Mouse (Mus musculus) midbrain, embryonic 10.5 days (tissue): ENCODE measurements at regions not wholly inside any gene's neighbourhood (a gene's known extent, or its start where the extent isn't known, plus 50 kb on each side); places are given as distances from the start of the nearest gene placed in this dataset.
A peak's percentile ranks its signal among the peaks of the same experiment; 100 is the strongest.

Source experiments
- DNase-seq: peaks from one replicate; pipeline ENCODE4 v3.0.0-alpha.2; 2017; ENCODE audit warnings: low spot score
- H3K27ac ChIP-seq: fragments of 300-500 bp; sonication (generic); replicated peaks from 2 replicates; pipeline ENCODE4 v1.5.1; 2016; ENCODE audit warnings: mild to moderate bottlenecking
- H3K27me3 ChIP-seq: fragments of 300-500 bp; sonication (generic); 2 replicates; pipeline ENCODE4 v1.6.1; 2016; ENCODE audit warnings: low read depth, mild to moderate bottlenecking; ENCODE audit not compliant: poor library complexity, severe bottlenecking
- H3K36me3 ChIP-seq: fragments of 300-500 bp; sonication (generic); 2 replicates; pipeline ENCODE4 v1.6.1; 2016; ENCODE audit warnings: mild to moderate bottlenecking, moderate library complexity
- H3K4me1 ChIP-seq: fragments of 300-500 bp; sonication (generic); 2 replicates; pipeline ENCODE4 v1.6.1; 2016
- H3K4me3 ChIP-seq: fragments of 300-500 bp; sonication (generic); 2 replicates; pipeline ENCODE4 v1.5.1; 2016; ENCODE audit warnings: mild to moderate bottlenecking, moderate library complexity
- H3K9me3 ChIP-seq: fragments of 300-500 bp; sonication (generic); replicated peaks from 2 replicates; pipeline ENCODE4 v1.6.1; 2016; ENCODE audit warnings: mild to moderate bottlenecking
- WGBS: fragments of 180-500 bp; shearing (Covaris S2); methylation state at CpG from one replicate; pipeline ENCODE4 v1.1.7; 2016; 5-methylcytosine and 5-hydroxymethylcytosine counted together

DNA sequence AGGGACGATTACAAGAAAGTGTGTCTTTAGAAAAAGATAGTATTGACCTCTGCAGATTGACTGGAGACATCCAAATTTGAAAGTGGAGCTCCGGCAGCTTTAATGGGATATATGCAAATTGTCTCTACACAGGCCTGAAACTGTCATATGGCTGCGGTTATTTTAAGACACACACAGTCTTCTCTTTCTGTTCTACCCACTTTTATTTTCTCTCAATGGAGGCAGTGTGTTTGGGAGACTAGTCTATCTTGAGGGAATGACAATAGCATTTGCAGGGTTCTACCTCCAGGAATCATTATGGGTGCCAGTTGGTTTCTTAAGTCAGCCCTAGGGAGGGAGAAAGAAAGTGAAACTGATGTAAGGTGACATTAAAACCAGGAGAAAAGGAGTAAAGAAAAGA is 434.2 kb upstream of the Adgrl4 start:
- Histone ChIP-seq H3K9me3 (no peaks in the 10 kb centered on the region), H3K27ac (no peak overlapping the region), H3K36me3 (no peaks in the 10 kb centered on the region), H3K4me1 (peaks cover 7% of the 10 kb centered on the region), H3K4me3 (no peak overlapping the region), H3K27me3 (no peaks in the 10 kb centered on the region)
- no peak for DNase-seq
- WGBS: 85% methylated on average over 3 of the region's 3 CpGs

DNA sequence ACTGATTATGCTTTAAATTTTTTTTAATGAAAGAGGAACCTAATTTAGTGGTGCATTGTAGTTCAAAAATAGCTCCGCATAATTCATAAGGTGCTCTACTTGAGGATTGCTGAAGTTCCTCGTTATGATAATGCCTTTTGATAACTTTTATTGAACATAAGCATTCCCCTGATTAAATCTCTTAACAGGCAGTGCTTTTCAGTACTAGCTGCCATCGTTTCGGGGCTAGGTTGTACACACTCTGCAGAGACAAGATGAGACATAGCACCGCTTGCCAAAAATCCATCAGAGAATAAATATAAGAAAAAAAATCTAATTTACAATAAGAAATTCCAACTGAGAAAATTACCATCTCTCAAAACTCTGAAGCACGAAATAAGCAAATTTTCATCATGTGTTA is 433.7 kb upstream of the Adgrl4 start:
- Histone ChIP-seq H3K36me3 (no peaks in the 10 kb centered on the region), H3K27ac (no peak overlapping the region), H3K9me3 (no peaks in the 10 kb centered on the region), H3K27me3 (no peaks in the 10 kb centered on the region), H3K4me3 (no peak overlapping the region), H3K4me1 (peaks cover 7% of the 10 kb centered on the region)
- 89% methylated on average over 6 of the region's 6 CpGs for WGBS
- no peak for DNase-seq

- H3K9me3 ChIP-seq: no peaks in the 10 kb centered on the region
- no peak for DNase-seq
- no peaks in the 10 kb centered on the region for H3K36me3 ChIP-seq
- WGBS: 73% methylated on average over 3 of the region's 3 CpGs
- H3K27ac ChIP-seq: no peak overlapping the region
- no peak overlapping the region for H3K4me3 ChIP-seq
- H3K27me3 ChIP-seq: no peaks in the 10 kb centered on the region
- H3K4me1 ChIP-seq: no peaks in the 10 kb centered on the region
Observed at GRCm38 (mm10) chr3:151020014-151020413, 417.7 kb upstream of the Adgrl4 start.

- DNase-seq: no peak
- Histone ChIP-seq H3K4me1 (no peaks in the 10 kb centered on the region), H3K27me3 (no peaks in the 10 kb centered on the region), H3K27ac (no peak overlapping the region), H3K9me3 (no peaks in the 10 kb centered on the region), H3K36me3 (no peaks in the 10 kb centered on the region), H3K4me3 (no peak overlapping the region)
- WGBS: 88% methylated on average over 3 of the region's 3 CpGs
Observed at GRCm38 (mm10) chr3:151057491-151057890, 380.2 kb upstream of the Adgrl4 start.

GRCm38 (mm10) chr3:151072322-151072721 is 365.4 kb upstream of the Adgrl4 start:
- no peak overlapping the region for H3K27ac ChIP-seq
- DNase-seq: no peak
- H3K36me3 ChIP-seq: no peaks in the 10 kb centered on the region
- peaks cover 4% of the 10 kb centered on the region; the same call in 1 of the 2 replicates for H3K4me1 ChIP-seq
- no peaks in the 10 kb centered on the region for H3K9me3 ChIP-seq
- H3K4me3 ChIP-seq: no peak overlapping the region
- no peaks in the 10 kb centered on the region for H3K27me3 ChIP-seq

DNA sequence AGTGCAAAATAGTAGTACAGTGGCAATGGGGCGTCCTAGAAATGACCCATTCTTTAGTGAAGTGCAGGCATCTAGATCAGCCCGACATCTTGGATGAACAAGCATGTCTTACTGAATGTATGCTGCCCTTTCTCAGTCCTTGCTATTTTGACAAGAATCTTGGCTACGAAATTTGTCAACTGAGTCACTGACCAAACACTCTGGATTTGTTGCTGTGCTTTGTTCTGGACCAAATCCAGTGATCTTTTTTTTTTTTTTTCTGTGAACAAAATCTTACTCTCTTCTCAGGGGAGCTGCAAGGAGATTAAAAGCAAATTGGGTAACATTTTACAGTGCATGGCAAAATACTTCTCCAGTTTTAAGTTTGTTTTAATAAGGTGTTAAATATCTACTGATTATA is 320.9 kb upstream of the Adgrl4 start:
- WGBS: 70% methylated on average over 3 of the region's 3 CpGs

GRCm38 (mm10) chr3:151117583-151118041 is 320.1 kb upstream of the Adgrl4 start:
- DNase-seq: peak; percentile 28
- H3K27me3 ChIP-seq: peaks cover 56% of the 10 kb centered on the region
- no peaks in the 10 kb centered on the region for H3K36me3 ChIP-seq
- no peak overlapping the region for H3K27ac ChIP-seq
- peaks cover 13% of the 10 kb centered on the region for H3K4me1 ChIP-seq
- H3K9me3 ChIP-seq: no peaks in the 10 kb centered on the region
- WGBS: 68% methylated on average over 3 of the region's 3 CpGs
- H3K4me3 ChIP-seq: no peak overlapping the region

More for the DNA sequence above, 320.9 kb upstream of the Adgrl4 start:
- Histone ChIP-seq H3K27me3 (peaks cover 64% of the 10 kb centered on the region), H3K4me1 (peaks cover 13% of the 10 kb centered on the region), H3K36me3 (no peaks in the 10 kb centered on the region), H3K9me3 (no peaks in the 10 kb centered on the region), H3K27ac (no peak overlapping the region), H3K4me3 (no peak overlapping the region)
- DNase-seq: no peak

- H3K27me3 ChIP-seq: peaks cover 23% of the 10 kb centered on the region
- no peaks in the 10 kb centered on the region for H3K36me3 ChIP-seq
- no peak for DNase-seq
- WGBS: 74% methylated on average over 5 of the region's 5 CpGs
- H3K4me1 ChIP-seq: 0 out of 2 replicates have a peak, but pooled peaks cover 3% of the 10 kb centered on the region
- no peak overlapping the region for H3K4me3 ChIP-seq
- H3K9me3 ChIP-seq: no peaks in the 10 kb centered on the region
- H3K27ac ChIP-seq: no peak overlapping the region
Observed at GRCm38 (mm10) chr3:151124131-151124530, 313.6 kb upstream of the Adgrl4 start.

DNA sequence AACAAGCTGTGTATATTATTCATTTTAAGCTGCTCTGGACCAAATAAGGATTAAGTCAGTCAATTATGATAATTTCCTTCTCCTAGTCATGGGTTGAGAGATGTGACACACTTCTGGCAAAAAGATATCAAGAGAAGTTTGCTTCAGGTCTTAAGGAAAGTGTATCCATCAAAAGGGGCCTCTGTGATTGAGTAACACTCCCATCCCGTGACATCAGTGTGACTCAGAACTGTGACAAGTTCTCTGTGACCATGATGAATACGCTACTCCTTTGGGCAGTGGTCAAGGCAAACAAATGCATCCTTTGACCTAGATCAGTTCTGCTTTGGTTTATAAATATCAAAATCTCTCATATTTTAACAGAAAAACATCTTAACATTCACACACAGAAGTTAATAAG is 290.8 kb upstream of the Adgrl4 start:
- Histone ChIP-seq H3K27me3 (no peaks in the 10 kb centered on the region), H3K36me3 (no peaks in the 10 kb centered on the region), H3K4me3 (no peak overlapping the region), H3K27ac (no peak overlapping the region), H3K4me1 (no peaks in the 10 kb centered on the region), H3K9me3 (no peaks in the 10 kb centered on the region)
- DNase-seq: no peak
- 92% methylated on average over 2 of the region's 2 CpGs for WGBS

GRCm38 (mm10) chr3:151153340-151153739 is 284.3 kb upstream of the Adgrl4 start:
- H3K4me3 ChIP-seq: no peak overlapping the region
- no peaks in the 10 kb centered on the region for H3K4me1 ChIP-seq
- no peak overlapping the region for H3K27ac ChIP-seq
- no peaks in the 10 kb centered on the region for H3K27me3 ChIP-seq
- no peaks in the 10 kb centered on the region for H3K9me3 ChIP-seq
- no peaks in the 10 kb centered on the region for H3K36me3 ChIP-seq
- 17% methylated on average over 4 of the region's 4 CpGs for WGBS
- DNase-seq: no peak

- no peaks in the 10 kb centered on the region for H3K27me3 ChIP-seq
- H3K9me3 ChIP-seq: no peaks in the 10 kb centered on the region
- no peak overlapping the region for H3K27ac ChIP-seq
- H3K36me3 ChIP-seq: no peaks in the 10 kb centered on the region
- no peaks in the 10 kb centered on the region for H3K4me1 ChIP-seq
- 94% methylated on average over 1 of the region's 1 CpGs for WGBS
- DNase-seq: no peak
- no peak overlapping the region for H3K4me3 ChIP-seq
Observed at GRCm38 (mm10) chr3:151160516-151160915, 277.2 kb upstream of the Adgrl4 start.

- 69% methylated on average over 2 of the region's 2 CpGs for WGBS
- Histone ChIP-seq H3K27ac (no peak overlapping the region), H3K9me3 (no peaks in the 10 kb centered on the region), H3K4me1 (no peaks in the 10 kb centered on the region), H3K36me3 (no peaks in the 10 kb centered on the region), H3K4me3 (no peak overlapping the region), H3K27me3 (no peaks in the 10 kb centered on the region)
- DNase-seq: no peak
Observed at GRCm38 (mm10) chr3:151182132-151182531, 255.6 kb upstream of the Adgrl4 start.

DNA sequence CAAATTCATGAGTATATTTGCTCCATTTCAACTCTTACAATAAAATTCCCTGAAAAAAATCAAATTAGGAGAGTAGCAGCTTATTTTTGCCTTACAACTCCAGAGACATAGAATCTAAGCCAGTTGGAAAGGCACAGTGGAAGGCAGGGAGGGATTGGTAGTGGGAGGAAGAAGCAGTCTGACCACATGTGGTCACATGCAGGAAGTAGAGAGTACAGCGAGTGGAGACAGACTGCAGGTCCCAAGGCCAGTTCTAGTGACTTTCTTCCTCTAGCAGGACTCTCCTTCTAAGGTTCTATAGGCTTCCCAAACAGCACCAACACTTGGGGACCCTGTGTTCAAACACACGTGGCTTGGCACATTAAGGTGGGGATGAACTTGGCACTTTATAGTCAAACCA is 245.6 kb upstream of the Adgrl4 start:
- Histone ChIP-seq H3K9me3 (no peaks in the 10 kb centered on the region), H3K27me3 (no peaks in the 10 kb centered on the region), H3K27ac (no peak overlapping the region), H3K4me1 (no peaks in the 10 kb centered on the region), H3K36me3 (no peaks in the 10 kb centered on the region), H3K4me3 (no peak overlapping the region)
- no peak for DNase-seq
- 86% methylated on average over 2 of the region's 2 CpGs for WGBS

DNA sequence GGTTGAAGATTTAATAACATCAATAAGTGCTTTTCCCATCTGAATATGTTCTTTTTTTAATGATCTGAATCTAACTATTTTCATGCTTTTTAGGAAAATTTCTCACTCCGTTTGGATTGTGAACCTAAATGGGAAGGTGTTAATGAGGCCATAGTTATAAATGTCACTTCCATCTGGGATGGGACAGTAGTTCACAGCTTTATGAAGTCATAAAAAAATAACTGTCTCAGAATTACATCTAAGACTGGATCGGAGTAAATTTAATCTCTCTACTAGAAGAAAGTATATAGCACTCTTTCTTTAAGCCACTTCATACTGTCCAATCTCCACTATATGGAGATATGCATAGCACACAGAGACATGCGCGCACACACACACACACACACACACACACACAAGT is 226.7 kb upstream of the Adgrl4 start:
- Histone ChIP-seq H3K4me3 (no peak overlapping the region), H3K9me3 (no peaks in the 10 kb centered on the region), H3K4me1 (no peaks in the 10 kb centered on the region), H3K27ac (no peak overlapping the region), H3K27me3 (no peaks in the 10 kb centered on the region), H3K36me3 (no peaks in the 10 kb centered on the region)
- 91% methylated on average over 4 of the region's 4 CpGs for WGBS
- no peak for DNase-seq
